In the genomic region with DNA sequence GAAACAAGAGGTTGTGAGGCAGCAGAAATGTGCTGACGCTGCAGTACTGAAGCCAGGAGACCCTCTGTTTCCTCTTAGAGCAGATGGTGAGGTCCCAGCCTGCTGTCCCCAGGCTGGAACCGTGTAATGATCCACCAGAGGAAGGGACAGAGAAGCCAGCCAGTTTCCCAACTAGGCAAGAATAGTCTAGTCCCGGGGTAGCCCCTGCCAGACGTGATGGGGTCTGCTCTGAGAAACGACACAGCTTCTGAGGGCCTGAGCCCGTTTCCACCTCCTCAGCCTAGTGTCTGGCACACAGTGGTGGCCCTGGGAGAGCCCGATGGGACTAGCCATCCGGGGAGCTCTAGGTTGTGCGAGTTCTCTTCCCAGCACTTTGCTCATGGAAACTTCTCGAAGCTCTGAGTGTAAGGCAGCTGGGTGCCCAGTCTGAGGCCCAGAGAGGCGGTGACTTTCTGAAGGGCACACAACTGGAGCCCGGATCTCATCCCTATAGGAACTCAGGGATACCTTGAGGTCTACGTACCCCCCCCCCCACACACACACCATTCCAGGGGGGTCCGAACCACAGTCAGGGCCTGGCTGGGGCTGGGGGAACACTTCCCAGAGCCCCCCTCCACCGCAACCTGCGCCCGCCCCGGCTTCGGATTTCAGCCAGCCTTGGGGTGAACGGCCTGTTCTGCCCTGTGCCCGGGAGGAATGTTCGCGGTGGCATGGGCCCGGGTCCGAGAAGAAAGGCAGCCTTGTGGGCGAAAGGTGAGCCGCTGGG, we compare ENCODE assay signal across 10 mouse cellular contexts. TPM values are rescaled to one million over a fixed set of nuclear protein-coding genes. Genes with fewer than 3 reads are reported as not detected.
DNase-seq lines count a peak whose midpoint lies in the region; ATAC-seq and TF ChIP-seq lines count a peak whose summit lies in the region.
"Had no signal": no experiment of that assay in that cellular context is flagged by ENCODE, and none has a peak within 500 bp of the region (broad histone marks: within the 10 kb centered on the region; RNA-seq: fewer than 3 reads in every experiment).

No protein-coding gene starts in this region.

- H3K9ac ChIP-seq in embryonic facial prominence, embryonic 13.5 days = peak overlapping the region; percentile 61
- peak overlapping the region; percentile 42 for H3K9ac ChIP-seq in intestine, embryonic 15.5 days
- no peak overlapping the region; the same call in 1 of the 2 replicates for H3K9ac ChIP-seq in midbrain, postnatal 0 days (replicated peaks; ENCODE audit: low read length, poor library complexity, severe bottlenecking)

- 0 out of 2 replicates have a peak, but pooled peaks cover 2% of the 10 kb centered on the region for H3K4me1 ChIP-seq in kidney, adult 2 months (ENCODE audit: control insufficient read depth, insufficient read depth, low read length)
- peaks cover 82% of the 10 kb centered on the region for H3K4me1 ChIP-seq in embryonic facial prominence, embryonic 13.5 days
- H3K4me1 ChIP-seq in intestine, embryonic 15.5 days (replicated peaks) = peaks cover 52% of the 10 kb centered on the region
- no peaks in the 10 kb centered on the region for H3K4me1 ChIP-seq in midbrain, postnatal 0 days (ENCODE audit: insufficient read depth, low read length)

- peak overlapping the region; percentile 54 for H3K4me2 ChIP-seq in embryonic facial prominence, embryonic 13.5 days
- H3K4me2 ChIP-seq in intestine, embryonic 15.5 days (replicated peaks) = peak overlapping the region; percentile 58
- H3K4me2 ChIP-seq in midbrain, postnatal 0 days (ENCODE audit: low read depth, low read length, poor library complexity, severe bottlenecking) = peak overlapping the region; percentile 33

- DNase-seq in kidney, adult 2 months = no peak
- no peak for DNase-seq in kidney, postnatal 25 days
- DNase-seq in midbrain, postnatal 0 days (ENCODE audit: low spot score) = peak; percentile 28
- DNase-seq in urinary bladder, postnatal 14 days (ENCODE audit: low spot score) = no peak
- DNase-seq in right cerebral cortex, adult 18-20 months = no peak
- DNase-seq in gastrocnemius, adult 18-20 months (ENCODE audit: low spot score) = no peak
- DNase-seq: cerebellum, postnatal 25 days had no signal

- no peaks in the 10 kb centered on the region for H3K9me3 ChIP-seq in embryonic facial prominence, embryonic 13.5 days
- no peaks in the 10 kb centered on the region for H3K9me3 ChIP-seq in intestine, embryonic 15.5 days
- H3K9me3 ChIP-seq in midbrain, postnatal 0 days (ENCODE audit: low read length) = no peaks in the 10 kb centered on the region
- H3K9me3 ChIP-seq: G1E had no signal

- no peak; the same call in none of the 2 replicates for ATAC-seq in embryonic facial prominence, embryonic 13.5 days (ENCODE audit: insufficient number of reproducible peaks, insufficient read depth, low FRiP score, low TSS enrichment, low read depth)
- ATAC-seq in intestine, embryonic 15.5 days = peak; percentile 15
- no peak for ATAC-seq in midbrain, postnatal 0 days (ENCODE audit: low FRiP score)

- WGBS in kidney, adult 2 months = 41% methylated on average over 27 of the region's 27 CpGs
- WGBS in embryonic facial prominence, embryonic 13.5 days = 16% methylated on average over 27 of the region's 27 CpGs
- WGBS in intestine, embryonic 15.5 days = 35% methylated on average over 27 of the region's 27 CpGs
- WGBS in midbrain, postnatal 0 days = 44% methylated on average over 27 of the region's 27 CpGs

- H3K4me3 ChIP-seq in kidney, adult 2 months (ENCODE audit: insufficient read depth, low read depth, low read length) = no peak overlapping the region
- peak overlapping the region; percentile 27 for H3K4me3 ChIP-seq in embryonic facial prominence, embryonic 13.5 days
- peak overlapping the region; percentile 23 for H3K4me3 ChIP-seq in intestine, embryonic 15.5 days (replicated peaks)
- H3K4me3 ChIP-seq in midbrain, postnatal 0 days (ENCODE audit: low read depth, low read length) = no peak overlapping the region

- TF ChIP-seq POLR2A in kidney, adult 2 months (IDR thresholded peaks at IDR 0.05; ENCODE audit: low read depth, low read length) = no peak

- no peak for TF ChIP-seq CTCF in kidney, adult 2 months (conservative IDR thresholded peaks at IDR 0.05; ENCODE audit: insufficient read depth, insufficient read length, low read depth, low read length)
- TF ChIP-seq CTCF in midbrain, postnatal 0 days (IDR thresholded peaks at IDR 0.05) = no peak

- no peaks in the 10 kb centered on the region for H3K36me3 ChIP-seq in kidney, adult 2 months (ENCODE audit: control insufficient read depth, insufficient read depth, low read length)
- H3K36me3 ChIP-seq in embryonic facial prominence, embryonic 13.5 days = no peaks in the 10 kb centered on the region
- H3K36me3 ChIP-seq in intestine, embryonic 15.5 days = no peaks in the 10 kb centered on the region
- no peaks in the 10 kb centered on the region for H3K36me3 ChIP-seq in midbrain, postnatal 0 days (ENCODE audit: insufficient read depth, low read length)
- H3K36me3 ChIP-seq: G1E had no signal

- peak overlapping the region; percentile 18; the same call in 1 of the 2 replicates for H3K27ac ChIP-seq in kidney, adult 2 months (ENCODE audit: insufficient read depth, low read depth, low read length)
- H3K27ac ChIP-seq in embryonic facial prominence, embryonic 13.5 days = peak overlapping the region; percentile 99
- H3K27ac ChIP-seq in intestine, embryonic 15.5 days = peak overlapping the region; percentile 82
- H3K27ac ChIP-seq in midbrain, postnatal 0 days (ENCODE audit: low read depth, low read length) = no peak overlapping the region

- no peaks in the 10 kb centered on the region for H3K27me3 ChIP-seq in kidney, adult 2 months (replicated peaks; ENCODE audit: control insufficient read depth, insufficient read depth, low read length)
- H3K27me3 ChIP-seq in embryonic facial prominence, embryonic 13.5 days = no peaks in the 10 kb centered on the region
- no peaks in the 10 kb centered on the region for H3K27me3 ChIP-seq in intestine, embryonic 15.5 days (replicated peaks)
- H3K27me3 ChIP-seq in midbrain, postnatal 0 days (ENCODE audit: insufficient read depth, low read length) = no peaks in the 10 kb centered on the region

RNA-seq across cellular contexts. Expression of gene Ube2v1, which starts 35.0 kb away (rescaled TPM):
- polyA plus RNA-seq in kidney, adult 2 months (2012; rRNA removed) = 108 and 114 TPM in 2 replicates
- 243 and 262 TPM in 2 replicates for polyA plus RNA-seq in embryonic facial prominence, embryonic 13.5 days (2015; fragmentation: Nextera tagmentation; extraction: Ambion mirVana)
- polyA plus RNA-seq in intestine, embryonic 15.5 days (2015; fragmentation: Nextera tagmentation; extraction: Ambion mirVana) = 268 and 270 TPM in 2 replicates
- total RNA-seq in midbrain, postnatal 0 days (2014; rRNA removed) = 191 and 233 TPM in 2 replicates
- polyA plus RNA-seq in midbrain, postnatal 0 days (2015; fragmentation: Nextera tagmentation; extraction: Ambion mirVana) = 402 and 414 TPM in 2 replicates
- total RNA-seq in gastrocnemius, adult 18-20 months (2021) = 100 to 1,000 TPM; 175 to 191 TPM

RNA-seq across cellular contexts. Expression of gene Snai1, which starts 58.9 kb away (rescaled TPM):
- polyA plus RNA-seq in kidney, adult 2 months (2012; rRNA removed) = 10.4 and 13.2 TPM in 2 replicates
- 113 and 129 TPM in 2 replicates for polyA plus RNA-seq in embryonic facial prominence, embryonic 13.5 days (2015; fragmentation: Nextera tagmentation; extraction: Ambion mirVana)
- 14.3 and 16.1 TPM in 2 replicates for polyA plus RNA-seq in intestine, embryonic 15.5 days (2015; fragmentation: Nextera tagmentation; extraction: Ambion mirVana)
- 0.28 and 0.71 TPM in 2 replicates for total RNA-seq in midbrain, postnatal 0 days (2014; rRNA removed)
- polyA plus RNA-seq in midbrain, postnatal 0 days (2015; fragmentation: Nextera tagmentation; extraction: Ambion mirVana) = 3.8 and 5.1 TPM in 2 replicates
- total RNA-seq in gastrocnemius, adult 18-20 months (2021) = 1 to 10 TPM in 1 of 2 experiments, under 1 TPM in 1; 0.73 to 1.0 TPM
- total RNA-seq: G1E had no signal
- polyA plus RNA-seq: G1E had no signal

Comparison
In these comparisons a context has a peak if more than half of its experiments do, and no peak if none do; other contexts are left out.
1. H3K4me3 ChIP-seq: peak in embryonic facial prominence, embryonic 13.5 days (single experiment) and intestine, embryonic 15.5 days (single experiment); none in kidney, adult 2 months (single experiment) and midbrain, postnatal 0 days (single experiment).
2. Peak in every context shown above with its lines, with median percentiles within 50 percentile points of each other: H3K4me2 ChIP-seq.